Mouse (Mus musculus): ENCODE measurements at regions not wholly inside any gene's neighbourhood (a gene's known extent, or its start where the extent isn't known, plus 50 kb on each side); places are given as distances from the start of the nearest gene placed in this dataset.
"Not testable (repeated sequence)": the region's sequence is repeated elsewhere in the genome, so short reads cannot be mapped to it uniquely, and the experiment has no call there.

DNA sequence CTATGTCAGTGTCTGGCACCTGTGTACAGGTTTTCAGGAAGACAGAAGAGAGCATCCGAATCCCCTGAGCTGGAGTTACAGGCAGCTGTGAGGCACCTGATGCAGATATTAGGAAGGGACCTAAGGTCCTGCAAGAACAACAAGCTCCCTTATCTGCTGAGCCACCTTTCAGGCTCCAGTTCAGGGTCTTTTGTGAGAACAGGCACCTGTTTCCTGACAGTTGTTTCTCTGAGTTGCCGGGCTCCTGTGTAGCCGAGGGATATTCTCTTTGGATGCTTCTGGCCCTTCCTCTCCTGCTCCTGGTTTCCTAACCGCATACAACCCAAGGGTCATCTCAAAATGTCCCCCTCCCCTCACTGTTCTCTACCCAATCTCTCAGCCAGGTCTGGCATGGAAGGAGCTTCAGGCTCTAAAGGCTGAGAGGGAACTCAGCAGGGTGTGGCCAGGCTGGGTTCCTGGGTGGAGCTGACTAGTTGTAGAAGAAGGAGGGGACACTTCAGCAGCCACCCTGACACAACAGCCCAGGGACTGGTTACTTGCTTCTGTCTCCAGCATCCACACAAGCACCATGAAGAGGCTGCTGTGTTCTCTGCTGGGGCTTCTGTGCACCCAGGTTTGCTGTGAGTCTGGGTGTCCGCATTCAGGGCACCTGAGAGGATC, 619.5 kb downstream of the Dad1 start:
- intact Hi-C loops (cut with DNase I); DNase-seq: not testable (repeated sequence)

- DNase-seq; intact Hi-C loops (cut with DNase I): not testable (repeated sequence)
Observed at GRCm38 (mm10) chr14:53633743-53634142, 620.2 kb downstream of the Dad1 start.

DNA sequence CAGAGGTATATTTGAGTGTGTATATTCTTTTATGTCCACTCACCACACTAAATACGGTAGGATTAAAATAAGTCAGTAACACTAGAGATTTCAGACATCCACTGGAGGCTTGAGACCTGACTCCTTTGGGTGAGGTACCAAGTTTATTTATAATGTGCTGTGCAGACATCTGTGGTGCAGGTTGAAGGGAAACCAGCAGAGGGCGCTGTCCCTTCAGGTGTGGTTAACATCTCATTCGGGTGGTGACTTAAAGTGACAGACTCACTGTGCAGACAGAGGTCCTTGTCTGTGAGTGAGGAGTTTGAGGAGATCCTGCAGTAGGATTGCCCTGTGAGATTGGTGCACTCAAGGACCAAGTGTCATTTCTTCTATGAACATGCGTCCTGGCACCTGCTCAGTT, 632.5 kb downstream of the Dad1 start:
- intact Hi-C loops (cut with DNase I); DNase-seq: not testable (repeated sequence)

- DNase-seq; intact Hi-C loops (cut with DNase I): not testable (repeated sequence)
Observed at GRCm38 (mm10) chr14:53616061-53616460, 637.8 kb downstream of the Dad1 start.

GRCm38 (mm10) chr14:53614341-53614740, 639.6 kb downstream of the Dad1 start:
- DNase-seq: no peak
- intact Hi-C loops (cut with DNase I): no loop called here

GRCm38 (mm10) chr14:53599299-53599698, 654.6 kb downstream of the Dad1 start:
- intact Hi-C loops (cut with DNase I); DNase-seq: not testable (repeated sequence)

DNA sequence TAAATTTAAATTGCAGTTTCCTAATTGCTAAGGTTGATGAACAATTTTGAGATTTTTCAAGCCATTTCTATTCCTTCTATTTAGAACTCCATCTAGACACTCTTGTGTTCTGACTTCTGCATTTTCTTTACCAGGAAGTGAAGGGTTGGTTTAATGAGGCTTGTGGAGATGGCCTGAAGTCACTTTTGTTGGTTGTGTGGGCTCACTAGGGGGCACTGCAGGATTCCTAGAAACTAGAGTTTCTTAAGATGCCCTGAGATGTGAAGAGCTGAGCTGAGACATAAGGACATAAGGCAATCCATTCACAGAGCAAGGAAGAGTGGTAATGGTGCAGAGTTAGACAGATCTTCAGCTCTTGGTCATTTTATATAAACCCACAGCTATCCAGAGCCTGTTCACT, 656.6 kb downstream of the Dad1 start:
- intact Hi-C loops (cut with DNase I); DNase-seq: not testable (repeated sequence)

DNA sequence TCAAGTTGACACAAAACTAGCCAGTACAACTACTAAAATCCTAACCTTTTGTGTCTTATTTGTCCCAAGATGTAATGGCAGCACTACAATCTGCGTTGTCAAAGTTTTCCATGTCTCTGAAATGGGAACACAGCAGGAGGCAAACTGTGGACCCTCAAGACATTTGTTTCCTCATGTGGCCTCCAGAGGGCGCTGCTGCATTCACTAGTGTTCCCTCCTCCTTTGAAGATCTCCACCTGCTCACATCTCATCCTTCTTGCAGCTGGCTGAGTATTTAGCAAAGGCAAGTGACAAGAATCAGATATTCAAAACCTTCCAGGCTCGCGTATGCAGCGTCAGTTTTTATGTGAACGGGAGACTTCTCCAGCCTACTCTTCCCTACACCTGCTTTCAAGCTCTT, 663.3 kb downstream of the Dad1 start:
- intact Hi-C loops (cut with DNase I); DNase-seq: not testable (repeated sequence)

DNA sequence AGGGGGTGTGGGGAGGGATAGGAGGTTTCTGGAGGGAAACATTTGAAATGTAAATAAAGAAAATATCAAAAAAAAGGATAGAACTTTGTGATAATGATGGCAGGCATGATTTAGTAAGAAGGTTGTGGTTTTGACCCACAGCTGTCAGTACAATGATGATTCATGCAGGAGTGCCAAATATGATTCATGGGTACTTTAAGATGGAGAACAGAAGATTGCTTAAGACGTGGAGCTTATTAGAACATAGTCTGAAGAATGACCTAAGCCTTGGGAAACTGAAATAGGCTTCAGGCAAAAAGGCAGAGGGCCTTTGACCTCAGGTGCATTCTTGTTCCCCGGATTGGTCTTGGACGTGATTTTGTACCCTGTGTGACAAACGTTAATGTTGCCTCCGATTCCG, 671.4 kb downstream of the Dad1 start:
- DNase-seq; intact Hi-C loops (cut with DNase I): not testable (repeated sequence)

- DNase-seq; intact Hi-C loops (cut with DNase I): not testable (repeated sequence)
Observed at GRCm38 (mm10) chr14:53581734-53582133, 672.2 kb downstream of the Dad1 start.

- intact Hi-C loops (cut with DNase I); DNase-seq: not testable (repeated sequence)
Observed at GRCm38 (mm10) chr14:53576927-53577326, 677.0 kb downstream of the Dad1 start.

DNA sequence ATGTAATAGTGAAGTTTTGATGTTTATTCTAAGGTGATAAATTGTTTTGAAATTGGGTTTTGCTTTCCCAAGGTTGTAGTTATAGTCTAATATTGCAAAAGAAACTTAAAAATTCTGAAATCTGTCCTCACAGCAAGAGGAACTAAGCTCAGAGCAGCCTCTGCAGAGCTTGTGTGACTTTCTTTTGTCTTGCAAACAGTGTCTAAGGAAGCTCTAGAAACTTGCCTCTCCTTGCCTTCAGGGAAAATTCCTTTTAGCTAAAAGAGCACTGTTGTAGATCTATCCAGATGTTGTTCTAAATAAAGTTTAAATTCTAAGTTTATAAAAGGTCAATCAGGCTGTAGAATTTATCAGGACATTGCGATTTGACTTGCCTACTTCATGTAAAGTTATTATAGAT, 681.2 kb downstream of the Dad1 start:
- intact Hi-C loops (cut with DNase I); DNase-seq: not testable (repeated sequence)

DNA sequence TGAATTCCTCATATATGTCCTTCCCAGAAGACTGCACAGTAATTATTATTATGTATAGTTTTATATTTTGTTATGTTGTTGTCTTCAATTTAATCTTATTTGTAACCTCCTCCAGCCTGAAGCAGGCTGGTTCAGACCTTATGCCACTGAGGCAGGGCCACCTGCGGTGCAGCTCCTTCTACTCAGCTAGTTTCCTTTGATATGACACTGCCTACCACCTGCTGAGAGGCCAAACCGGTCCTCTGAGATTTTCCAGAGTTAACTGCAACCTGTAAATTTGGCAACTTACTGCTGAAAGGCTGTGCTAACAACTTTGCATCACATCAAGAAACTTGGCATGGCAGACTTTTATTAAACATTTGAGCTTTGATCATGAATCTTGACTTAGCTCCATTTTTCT, 691.3 kb downstream of the Dad1 start:
- DNase-seq: no peak
- intact Hi-C loops (cut with DNase I): no loop called here

GRCm38 (mm10) chr14:53560146-53560545, 693.8 kb downstream of the Dad1 start:
- intact Hi-C loops (cut with DNase I): not testable (repeated sequence)

GRCm38 (mm10) chr14:53559386-53559920, 694.5 kb downstream of the Dad1 start:
- DNase-seq; intact Hi-C loops (cut with DNase I): not testable (repeated sequence)

More at GRCm38 (mm10) chr14:53560146-53560545, 693.8 kb downstream of the Dad1 start:
- DNase-seq: not testable (repeated sequence)

DNA sequence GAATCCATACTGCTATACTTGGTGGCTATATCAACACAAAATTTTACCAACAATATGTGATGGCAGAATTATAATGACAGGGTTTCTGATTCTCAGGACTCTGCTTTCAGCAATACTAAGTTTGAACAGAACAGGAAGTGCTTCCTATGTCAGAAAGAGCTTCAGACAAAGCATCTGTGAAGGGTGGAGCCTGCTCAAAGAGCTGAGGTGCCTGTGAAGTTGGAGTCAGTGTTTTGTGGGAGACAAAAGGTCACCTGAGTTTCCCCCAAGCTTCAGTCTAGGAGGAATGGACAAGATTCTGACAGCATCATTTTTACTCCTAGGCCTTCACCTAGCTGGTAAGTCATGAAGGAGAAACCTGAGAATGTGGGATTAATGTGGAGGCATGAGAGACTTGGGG, 700.1 kb downstream of the Dad1 start:
- intact Hi-C loops (cut with DNase I): no loop called here
- no peak for DNase-seq

DNA sequence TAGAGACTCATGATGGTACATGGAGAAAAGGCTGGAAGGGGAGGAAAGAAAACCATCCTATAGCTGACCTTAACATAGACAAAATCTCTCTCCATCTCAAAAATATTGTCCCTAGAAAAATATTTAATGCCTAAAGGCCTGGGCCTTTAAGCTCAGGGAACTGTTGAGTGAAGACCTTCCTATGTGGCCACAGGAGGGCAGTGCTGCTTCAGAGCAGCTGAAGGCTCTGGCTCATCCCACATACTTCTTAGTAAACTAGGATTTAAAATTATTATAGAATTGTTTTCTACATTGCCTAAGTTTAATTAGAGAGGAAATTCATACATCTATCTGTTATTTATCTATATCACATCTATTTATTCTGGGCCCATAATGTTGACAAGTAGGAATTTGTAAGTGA, 706.5 kb downstream of the Dad1 start:
- intact Hi-C loops (cut with DNase I); DNase-seq: not testable (repeated sequence)

DNA sequence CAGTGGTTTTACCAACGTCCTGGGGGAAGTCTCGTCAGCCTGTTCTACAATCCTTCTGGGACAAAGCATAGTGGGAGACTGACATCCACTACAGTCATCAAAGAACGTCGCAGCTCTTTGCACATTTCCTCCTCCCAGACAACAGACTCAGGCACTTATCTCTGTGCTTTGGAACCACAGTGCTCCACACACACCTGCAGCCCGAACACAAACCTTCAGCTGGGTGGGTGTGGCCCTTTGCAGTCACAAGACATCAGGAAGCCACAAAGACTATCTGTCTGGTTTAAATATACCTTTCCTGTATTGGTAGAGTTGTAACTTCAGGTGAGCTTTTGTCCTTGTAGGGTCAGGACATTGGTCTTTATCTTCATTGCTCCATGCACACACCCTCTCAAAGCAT, 708.6 kb downstream of the Dad1 start:
- DNase-seq: no peak
- intact Hi-C loops (cut with DNase I): no loop called here

- intact Hi-C loops (cut with DNase I): not testable (repeated sequence)
- peak; percentile 18 for DNase-seq
Observed at GRCm38 (mm10) chr14:53541640-53542039, 712.3 kb downstream of the Dad1 start.

DNA sequence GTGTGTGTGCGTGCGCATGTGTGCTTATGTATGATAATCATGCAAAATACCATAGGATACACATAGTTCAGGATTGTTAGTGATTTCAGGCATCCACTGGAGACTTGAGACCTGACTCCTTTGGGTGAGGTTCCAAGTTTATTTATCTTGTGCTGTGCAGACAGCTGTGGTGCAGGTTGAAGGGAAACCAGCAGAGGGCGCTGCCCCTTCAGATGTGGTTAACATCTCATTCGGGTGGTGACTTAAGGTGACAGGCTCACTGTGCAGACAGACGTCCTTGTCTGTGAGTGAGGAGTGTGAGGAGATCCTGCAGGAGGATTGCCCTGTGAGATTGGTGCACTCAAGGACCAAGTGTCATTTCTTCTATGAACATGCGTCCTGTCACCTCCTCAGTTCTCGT, 716.0 kb downstream of the Dad1 start:
- intact Hi-C loops (cut with DNase I); DNase-seq: not testable (repeated sequence)

GRCm38 (mm10) chr14:53523430-53523829, 730.5 kb downstream of the Dad1 start:
- DNase-seq; intact Hi-C loops (cut with DNase I): not testable (repeated sequence)

GRCm38 (mm10) chr14:53518954-53519353, 735.0 kb downstream of the Dad1 start:
- intact Hi-C loops (cut with DNase I); DNase-seq: not testable (repeated sequence)
